Mouse (Mus musculus): ENCODE data around the gene Lyl1.

The Lyl1 gene

GRCm38 (mm10) chr8:84703466-84704249 lies 2.4 kb downstream of the Lyl1 start:
- DNase-seq: peak; percentile 45

- DNase-seq: peak; percentile 92
These were observed 3.1 kb downstream of the Lyl1 start for GRCm38 (mm10) chr8:84704356-84704755.

DNA sequence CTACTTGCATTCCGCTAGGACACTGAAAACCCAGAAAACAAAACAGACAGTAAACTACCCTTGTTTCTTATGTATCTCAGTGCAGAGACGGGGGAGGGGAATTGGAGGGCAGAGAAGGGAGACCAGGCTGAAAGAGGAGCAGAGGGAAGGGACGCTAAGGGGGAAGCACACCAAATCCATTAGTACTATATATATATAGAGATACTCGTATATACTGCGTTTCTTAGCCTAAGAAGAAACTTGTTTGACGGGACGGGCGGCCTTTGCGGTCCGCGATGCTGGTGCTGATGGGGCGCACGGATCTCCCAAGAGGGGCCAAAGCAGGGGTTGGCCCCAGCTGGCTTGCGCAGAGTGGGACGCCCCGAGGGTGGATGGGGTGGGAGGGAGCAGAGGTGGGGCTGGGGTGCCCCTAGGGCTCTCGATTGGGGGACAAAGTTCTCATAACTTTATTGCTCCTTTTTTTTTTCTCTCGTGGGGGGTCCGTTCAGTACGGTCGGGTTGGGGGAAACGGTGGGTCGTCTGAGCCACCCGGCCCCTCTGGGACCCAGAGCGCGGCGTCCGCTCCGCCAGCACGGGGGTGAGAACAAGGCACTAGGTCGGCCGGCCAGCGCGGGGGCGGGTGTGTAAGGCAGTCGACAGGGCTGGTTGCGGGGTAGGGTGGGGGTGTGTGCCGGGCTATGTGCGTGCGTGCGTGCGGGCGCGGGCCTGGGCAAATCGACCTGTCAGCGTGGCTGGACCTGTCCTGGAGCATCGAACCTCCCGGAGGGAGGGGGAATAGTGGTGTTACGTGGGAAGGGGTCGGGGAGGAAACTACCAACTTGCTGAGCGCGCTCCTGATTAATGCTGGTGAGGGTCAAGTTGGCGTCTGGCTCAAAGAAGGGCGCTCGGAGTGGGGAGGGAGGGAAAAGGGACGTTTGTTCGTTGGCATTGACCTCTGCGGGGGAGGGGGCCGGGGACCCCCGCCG lies 3.9 kb downstream of the Lyl1 start:
- peak; percentile 61 for DNase-seq

DNA sequence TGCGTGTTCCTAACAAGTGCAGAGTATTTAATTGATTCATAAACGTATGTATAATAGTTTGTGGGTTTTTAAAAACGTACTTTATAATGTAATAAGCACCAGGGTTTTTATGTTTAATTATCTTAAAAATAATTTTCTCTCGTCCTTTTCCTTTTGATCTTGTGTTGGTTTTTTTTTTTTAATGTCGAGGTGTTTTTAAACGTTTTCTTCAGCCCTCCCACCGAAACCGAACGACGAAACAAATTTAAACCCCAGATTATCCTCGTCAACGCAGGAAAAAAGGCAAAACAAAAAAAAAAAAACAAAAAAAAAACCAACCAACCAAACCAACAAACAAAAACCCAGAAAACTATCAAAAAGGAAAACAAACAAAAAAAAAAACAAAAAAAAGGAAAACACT lies 4.7 kb downstream of the Lyl1 start:
- DNase-seq: no peak

- peak; percentile 65 for DNase-seq
These were observed 5.5 kb downstream of the Lyl1 start for GRCm38 (mm10) chr8:84706610-84707266.

- peak; percentile 66 for DNase-seq
These were observed 6.1 kb downstream of the Lyl1 start for GRCm38 (mm10) chr8:84707267-84707883.

DNA sequence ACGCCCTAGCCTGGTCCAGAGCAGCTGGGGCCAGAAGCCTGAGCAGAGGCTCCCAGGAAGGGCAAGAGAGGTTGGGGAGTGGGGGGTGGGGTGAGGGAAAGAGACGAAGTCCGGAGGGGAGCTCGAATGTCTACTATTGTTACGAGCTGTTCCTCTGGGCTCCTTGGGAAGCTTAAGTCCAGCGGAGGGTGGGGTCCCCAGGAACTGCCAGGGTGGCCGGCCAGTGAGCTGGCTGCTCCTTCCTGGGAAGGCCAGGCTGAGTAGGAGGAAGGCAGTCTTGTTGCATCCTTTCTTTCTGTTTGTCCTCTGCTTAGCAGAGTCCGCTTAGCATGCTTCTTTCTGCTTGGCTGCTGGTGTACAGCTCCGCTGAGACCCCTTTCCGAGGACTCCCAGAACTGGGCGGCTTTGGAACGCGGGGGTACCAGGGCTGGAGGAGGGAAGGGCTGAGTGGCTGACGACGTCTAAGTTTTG lies 6.8 kb downstream of the Lyl1 start:
- no peak for DNase-seq

DNA sequence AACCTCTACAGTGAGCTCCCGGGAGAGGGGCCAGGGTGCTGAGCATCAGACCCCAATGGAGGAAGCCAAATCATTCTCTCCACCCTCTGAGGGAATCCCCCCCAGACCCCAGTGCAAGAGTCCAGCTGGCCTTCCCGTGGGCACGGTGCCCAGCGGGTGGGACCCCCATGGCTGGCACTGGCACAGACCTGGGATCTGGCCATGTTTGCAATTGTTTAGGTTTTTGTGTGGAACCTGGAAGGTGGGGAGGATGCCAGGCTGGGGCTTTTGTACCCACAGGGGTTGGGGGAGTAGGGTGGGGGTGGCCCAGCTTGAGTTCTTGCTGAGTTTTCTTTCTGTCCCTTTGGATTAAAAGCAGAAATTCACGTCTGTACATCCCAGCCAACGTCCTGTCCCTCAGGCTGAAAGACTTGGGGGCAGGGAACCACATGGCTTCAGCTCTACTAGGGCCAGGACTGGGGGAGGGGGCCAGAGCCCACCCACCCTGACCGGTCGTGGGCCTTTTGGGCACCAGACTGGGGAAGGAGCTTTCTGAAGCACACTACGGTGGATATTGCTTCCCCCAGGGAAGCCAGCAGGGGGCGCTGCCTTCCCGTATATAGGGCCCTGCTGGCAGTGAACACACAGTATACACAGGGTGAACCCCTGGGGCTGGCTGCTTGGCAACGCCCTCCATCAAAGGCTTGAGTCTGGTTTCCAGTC lies 7.7 kb downstream of the Lyl1 start:
- DNase-seq: peak; percentile 92

- DNase-seq: no peak
These were observed 8.7 kb downstream of the Lyl1 start for GRCm38 (mm10) chr8:84709931-84710330.

DNA sequence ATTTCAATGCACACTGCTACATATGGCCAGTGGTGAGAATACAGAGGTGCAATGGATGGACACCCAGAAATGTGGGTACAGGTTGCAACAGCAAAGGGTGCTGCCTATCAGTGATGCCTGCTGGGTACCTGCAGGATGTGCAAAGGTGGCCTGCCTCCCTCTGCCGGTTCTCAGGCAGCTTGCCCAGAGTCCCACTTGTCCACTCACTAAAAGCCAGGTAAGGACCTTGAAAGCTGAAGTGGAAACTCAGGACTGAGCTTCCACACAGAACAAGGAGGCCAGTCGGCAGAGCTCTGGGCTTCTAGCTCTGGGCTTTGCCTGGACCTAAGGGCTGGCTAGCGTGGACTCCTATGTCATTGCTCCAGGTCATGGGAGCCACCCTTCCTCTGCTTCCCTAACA lies 10.1 kb downstream of the Lyl1 start:
- no peak for DNase-seq

GRCm38 (mm10) chr8:84711933-84712758 lies 10.9 kb downstream of the Lyl1 start:
- DNase-seq: peak; percentile 77

DNA sequence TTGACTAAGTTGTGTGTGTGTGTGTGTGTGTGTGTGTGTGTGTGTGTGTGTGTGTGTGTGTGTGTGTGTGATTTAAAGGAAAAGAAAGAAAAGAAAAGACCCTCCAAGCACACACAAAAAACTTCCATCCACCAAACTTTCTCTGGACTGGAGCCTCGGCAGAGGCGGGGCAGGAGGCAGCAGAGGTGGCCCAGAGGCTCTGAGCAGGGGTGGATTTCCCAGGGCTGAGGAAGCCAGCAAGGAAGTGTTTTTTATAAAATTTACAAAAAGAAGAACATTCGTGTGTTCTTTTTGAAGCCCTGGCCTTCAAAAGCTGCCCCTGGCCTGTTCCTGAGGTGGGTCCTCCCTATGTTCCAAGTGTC lies 11.5 kb downstream of the Lyl1 start:
- DNase-seq: no peak

DNA sequence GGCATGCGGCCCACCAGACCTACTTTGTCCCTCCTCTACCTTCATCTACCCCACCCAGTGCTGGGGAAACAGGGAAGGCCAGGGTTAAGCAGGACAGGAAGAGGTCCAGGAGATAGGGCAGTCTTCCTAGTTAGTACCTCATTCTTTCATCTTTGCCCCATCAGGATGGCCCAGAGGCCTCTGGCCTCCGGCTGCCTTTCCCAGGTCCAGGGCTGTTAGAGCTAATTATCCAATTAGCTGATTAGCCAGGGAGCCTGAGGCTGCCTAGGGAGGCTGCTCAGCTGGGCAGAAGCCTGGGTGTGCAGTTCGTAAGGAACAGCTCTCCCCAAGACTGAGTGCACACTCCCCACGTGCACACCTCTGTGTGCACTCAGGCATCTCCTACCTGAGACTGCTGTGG lies 12.1 kb downstream of the Lyl1 start:
- no peak for DNase-seq

DNA sequence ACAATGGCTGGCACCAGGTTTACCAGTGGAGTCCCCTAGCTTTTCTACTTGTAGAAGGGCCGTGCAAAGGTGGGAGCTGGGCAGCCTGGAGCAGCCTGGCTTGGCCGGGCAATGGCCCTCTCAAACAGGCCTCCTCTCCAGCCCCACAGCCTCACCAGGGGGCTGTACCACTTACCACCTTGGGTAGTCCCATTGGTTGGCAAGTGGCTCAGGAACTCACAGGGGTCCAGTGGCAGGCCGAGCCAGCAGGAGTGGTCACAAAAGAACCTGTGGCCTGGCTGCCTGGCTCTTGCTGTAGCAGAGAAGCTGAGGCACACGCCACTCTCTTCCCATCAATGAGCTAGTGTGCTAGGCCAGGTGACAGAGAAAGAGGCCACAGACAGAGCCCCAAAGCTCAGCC lies 12.9 kb downstream of the Lyl1 start:
- no peak for DNase-seq

GRCm38 (mm10) chr8:84715893-84716468 lies 14.7 kb downstream of the Lyl1 start:
- no peak for DNase-seq

GRCm38 (mm10) chr8:84716790-84717189 lies 15.5 kb downstream of the Lyl1 start:
- no peak for DNase-seq

DNA sequence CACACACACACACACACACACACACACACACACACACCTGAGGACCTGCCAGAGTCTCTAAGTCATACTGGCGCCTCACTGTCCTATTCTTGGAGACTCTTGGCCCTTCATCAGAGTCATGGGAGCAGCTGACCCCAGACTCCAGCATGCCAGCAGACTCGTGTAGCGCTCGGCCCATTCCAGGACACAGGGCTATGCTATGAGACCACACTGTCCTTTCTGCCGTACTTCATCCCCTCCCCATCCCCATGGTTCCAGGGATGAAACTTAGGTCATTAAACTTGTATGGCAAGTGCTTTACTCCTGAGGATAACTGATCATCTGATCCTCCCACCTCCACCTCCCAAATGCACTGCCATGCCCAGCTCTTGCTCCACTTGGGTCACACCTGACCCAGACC lies 17.2 kb downstream of the Lyl1 start:
- DNase-seq: no peak

- no peak for DNase-seq
These were observed 17.9 kb downstream of the Lyl1 start for GRCm38 (mm10) chr8:84718959-84719690.

- no peak for DNase-seq
These were observed 21.2 kb downstream of the Lyl1 start for GRCm38 (mm10) chr8:84722530-84722849.

GRCm38 (mm10) chr8:84722850-84723570 lies 21.8 kb downstream of the Lyl1 start, which contains the start of gene G430095P16Rik:
Gene G430095P16Rik, plus strand, starts transcription at chr8:84723007.
- peak; percentile 85 for DNase-seq

All from kidney, postnatal 10 days (tissue).